Mouse (Mus musculus): Measurements from ENCODE around the gene Pla2g12a.

Pla2g12a gene

DNA sequence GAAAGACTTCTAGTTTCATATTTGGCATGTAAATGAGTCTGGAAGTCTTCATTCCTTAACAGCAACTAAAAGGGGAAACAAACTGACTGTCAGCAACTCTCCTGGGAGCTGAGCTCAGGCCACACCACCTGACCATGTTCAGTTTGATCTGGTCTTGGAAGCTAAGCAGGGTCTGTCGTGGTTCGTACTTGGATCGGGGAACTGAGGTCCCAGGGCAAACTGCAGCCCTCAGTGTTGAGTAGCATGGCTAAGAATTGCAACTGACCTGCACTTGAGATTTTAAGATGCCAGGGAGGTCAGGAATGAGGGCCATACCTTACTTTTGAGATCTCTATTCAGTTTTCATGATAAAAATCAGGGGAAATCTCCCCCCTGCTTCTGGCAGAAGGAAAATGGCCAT, 47.5 kb downstream of the Pla2g12a start:
- TF ChIP-seq GATA4 (IDR thresholded peaks at IDR 0.05; ENCODE audit: insufficient replicate concordance, low read length): no peak

DNA sequence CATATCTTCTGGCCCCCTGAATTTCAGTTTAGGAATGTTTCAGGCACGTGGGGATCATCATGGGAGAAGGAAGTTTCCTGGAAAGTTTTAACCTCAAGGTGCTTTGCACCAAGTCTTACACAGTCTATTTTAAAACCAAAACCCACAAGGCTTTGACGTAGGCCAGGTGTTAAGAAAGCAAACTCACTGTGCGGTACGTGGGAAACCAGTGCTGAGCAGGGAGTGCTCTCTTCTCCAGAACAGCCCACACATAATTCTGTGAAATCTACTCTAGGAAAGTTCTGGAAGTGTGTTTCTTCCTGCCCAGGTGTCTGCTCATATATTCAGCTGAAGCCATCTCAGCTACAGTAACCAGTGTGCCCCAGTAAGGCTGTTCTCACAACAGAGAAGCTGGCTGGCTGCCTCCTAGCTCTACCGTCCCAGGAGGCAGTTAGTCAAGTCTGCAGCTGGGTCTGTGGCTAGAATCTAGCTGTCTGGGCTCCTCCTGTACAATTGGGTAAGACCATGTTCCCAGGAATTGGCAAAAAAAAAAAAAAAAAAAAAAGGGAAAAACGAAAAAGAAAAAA, 51.9 kb downstream of the Pla2g12a start:
- no peak for TF ChIP-seq GATA4 (IDR thresholded peaks at IDR 0.05; ENCODE audit: insufficient replicate concordance, low read length)

DNA sequence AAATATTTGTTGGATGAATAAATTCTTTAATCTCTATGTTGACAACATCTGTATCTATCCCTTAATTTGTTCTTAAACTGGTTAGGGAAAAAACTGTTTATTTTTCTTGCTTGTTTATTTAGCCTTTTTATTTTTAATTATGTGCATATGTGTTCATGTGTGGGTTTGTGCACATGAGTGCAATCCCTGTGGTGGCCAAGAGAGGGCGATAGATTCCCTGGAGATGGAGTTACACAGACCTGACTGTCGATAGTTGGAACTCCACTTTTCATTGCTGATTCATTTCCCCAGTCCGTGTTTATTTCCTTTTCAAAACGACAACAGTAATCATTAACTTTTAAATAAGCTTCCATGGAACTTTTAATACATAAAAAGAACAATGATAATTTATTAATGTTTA, 54.0 kb downstream of the Pla2g12a start:
- TF ChIP-seq GATA4 (IDR thresholded peaks at IDR 0.05; ENCODE audit: insufficient replicate concordance, low read length): no peak

DNA sequence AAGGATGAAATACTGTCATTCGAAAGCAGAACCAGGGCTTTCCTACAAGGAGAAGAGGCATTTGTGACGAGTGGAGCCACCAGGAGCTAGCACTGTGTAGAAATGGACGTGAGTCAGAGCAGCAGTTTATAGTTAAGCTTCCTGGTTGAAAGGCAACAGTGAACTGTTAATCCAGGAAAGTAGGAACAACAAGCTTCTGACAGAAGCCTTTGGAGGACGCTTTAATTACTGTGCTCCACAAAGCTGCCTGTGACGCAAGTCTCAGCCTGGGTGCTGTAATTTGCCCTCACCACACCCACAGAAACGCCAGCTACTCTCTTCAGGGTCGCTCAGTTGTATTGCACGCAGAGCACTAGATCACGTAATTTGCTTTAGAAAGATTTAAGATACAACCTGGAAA, 58.2 kb downstream of the Pla2g12a start:
- TF ChIP-seq GATA4 (IDR thresholded peaks at IDR 0.05; ENCODE audit: insufficient replicate concordance, low read length): no peak

DNA sequence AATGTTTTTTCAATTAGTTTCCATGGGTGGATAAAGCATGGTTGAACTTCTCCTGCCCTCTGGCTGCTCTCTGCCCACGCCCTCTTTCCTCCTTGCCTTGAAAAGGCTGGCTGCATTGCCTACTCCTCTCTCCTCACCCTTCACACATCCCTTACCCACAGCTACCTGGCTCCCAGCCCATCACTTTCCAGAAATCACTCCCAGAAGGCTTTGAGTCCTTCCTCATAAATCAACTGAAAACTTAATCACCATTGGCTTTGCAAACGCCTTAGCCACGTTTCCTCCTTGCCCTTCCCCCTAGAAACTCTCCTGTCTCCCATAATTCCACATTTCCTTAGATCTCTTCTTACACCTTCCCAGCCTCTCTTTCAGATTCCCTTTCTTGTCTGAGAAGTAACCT, 59.4 kb downstream of the Pla2g12a start:
- TF ChIP-seq GATA4 (IDR thresholded peaks at IDR 0.05; ENCODE audit: insufficient replicate concordance, low read length): no peak

DNA sequence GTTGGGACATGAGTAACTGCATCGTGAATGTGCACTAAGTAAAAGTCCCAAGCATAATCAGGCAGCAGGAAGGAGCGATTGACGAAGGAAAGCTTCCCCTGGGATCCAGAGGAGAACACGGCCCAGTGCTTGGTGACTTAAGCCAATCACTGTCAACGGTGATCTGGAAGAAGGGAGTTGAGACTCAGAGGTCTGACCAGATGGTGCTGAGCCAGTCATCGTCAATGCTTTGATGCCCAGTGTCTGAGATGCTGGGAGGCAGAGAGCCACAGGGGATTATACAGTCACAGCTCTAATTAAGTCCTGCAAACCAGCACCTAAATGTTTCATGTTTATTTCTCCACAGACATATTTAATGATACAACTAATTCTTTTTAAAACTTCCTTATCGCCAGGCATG, 60.7 kb downstream of the Pla2g12a start:
- no peak for TF ChIP-seq GATA4 (IDR thresholded peaks at IDR 0.05; ENCODE audit: insufficient replicate concordance, low read length)

DNA sequence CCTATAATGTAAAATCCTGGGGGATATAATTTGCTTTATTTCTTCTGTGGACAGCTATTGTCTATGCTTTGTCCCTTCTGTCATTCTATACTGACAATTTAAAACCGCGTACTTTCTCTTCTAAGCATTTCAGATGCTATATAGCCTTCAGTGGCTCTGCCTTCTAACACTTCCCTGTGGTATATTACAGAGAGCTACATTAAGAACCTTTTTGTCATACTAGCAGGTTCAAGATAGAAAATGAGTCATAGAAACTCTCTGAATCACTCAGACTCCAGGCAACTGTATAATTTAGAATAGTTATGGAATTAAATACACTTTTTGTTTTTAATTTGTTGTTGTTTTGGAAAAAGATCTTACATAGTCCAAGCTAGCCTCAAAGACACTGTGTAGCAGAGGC, 62.4 kb downstream of the Pla2g12a start:
- no peak for TF ChIP-seq GATA4 (IDR thresholded peaks at IDR 0.05; ENCODE audit: insufficient replicate concordance, low read length)

DNA sequence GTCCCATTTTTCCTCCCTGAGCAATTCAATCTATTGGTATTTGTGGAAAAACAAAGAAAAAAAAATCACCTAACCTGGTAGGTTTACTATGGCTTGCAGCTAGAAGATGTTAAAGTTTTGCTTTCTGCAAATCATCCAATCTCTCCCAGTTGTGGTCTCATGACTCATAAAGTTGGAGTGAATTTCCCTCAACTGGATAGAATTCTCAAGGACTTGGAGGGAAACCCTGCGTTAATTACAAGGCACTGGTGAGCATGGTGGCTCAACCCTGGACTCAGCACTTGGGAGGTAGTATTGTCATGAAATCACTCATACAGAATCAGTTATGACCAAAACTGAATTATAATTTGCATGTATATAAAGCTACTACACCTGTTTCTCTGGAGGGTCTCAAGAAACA, 62.9 kb downstream of the Pla2g12a start:
- TF ChIP-seq GATA4 (IDR thresholded peaks at IDR 0.05; ENCODE audit: insufficient replicate concordance, low read length): no peak

DNA sequence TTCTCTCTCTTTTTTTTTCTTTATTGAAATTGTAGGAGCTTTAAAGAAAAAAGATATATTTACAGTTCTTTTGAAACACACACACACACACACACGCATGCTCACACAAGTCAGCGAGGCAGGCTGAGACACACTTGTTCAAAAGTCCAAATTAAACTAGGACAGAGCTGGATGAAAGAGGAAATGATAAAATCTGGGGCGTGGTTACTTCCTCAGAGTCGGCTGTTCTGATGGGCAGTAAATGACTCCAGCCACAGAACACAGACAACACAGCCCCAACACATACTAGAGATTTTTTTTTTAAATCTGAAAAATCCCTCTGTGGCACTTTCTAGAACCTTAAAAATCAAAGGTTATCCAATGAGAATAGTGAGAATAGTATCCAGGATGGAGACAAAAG, 65.4 kb downstream of the Pla2g12a start:
- no peak for TF ChIP-seq GATA4 (IDR thresholded peaks at IDR 0.05; ENCODE audit: insufficient replicate concordance, low read length)
